Mouse (Mus musculus) frontal cortex, postnatal 25 days (tissue): ENCODE results near the gene Map3k13.
"Not testable (repeated sequence)": the region's sequence is repeated elsewhere in the genome, so short reads cannot be mapped to it uniquely, and the experiment has no call there.

Experiments used
- DNase-seq, 2 experiments: peaks; one replicate each; pipeline ENCODE4 v3.0.0; 2022; ENCODE audit warnings: low spot score in 2 of 2

Gene Map3k13

DNA sequence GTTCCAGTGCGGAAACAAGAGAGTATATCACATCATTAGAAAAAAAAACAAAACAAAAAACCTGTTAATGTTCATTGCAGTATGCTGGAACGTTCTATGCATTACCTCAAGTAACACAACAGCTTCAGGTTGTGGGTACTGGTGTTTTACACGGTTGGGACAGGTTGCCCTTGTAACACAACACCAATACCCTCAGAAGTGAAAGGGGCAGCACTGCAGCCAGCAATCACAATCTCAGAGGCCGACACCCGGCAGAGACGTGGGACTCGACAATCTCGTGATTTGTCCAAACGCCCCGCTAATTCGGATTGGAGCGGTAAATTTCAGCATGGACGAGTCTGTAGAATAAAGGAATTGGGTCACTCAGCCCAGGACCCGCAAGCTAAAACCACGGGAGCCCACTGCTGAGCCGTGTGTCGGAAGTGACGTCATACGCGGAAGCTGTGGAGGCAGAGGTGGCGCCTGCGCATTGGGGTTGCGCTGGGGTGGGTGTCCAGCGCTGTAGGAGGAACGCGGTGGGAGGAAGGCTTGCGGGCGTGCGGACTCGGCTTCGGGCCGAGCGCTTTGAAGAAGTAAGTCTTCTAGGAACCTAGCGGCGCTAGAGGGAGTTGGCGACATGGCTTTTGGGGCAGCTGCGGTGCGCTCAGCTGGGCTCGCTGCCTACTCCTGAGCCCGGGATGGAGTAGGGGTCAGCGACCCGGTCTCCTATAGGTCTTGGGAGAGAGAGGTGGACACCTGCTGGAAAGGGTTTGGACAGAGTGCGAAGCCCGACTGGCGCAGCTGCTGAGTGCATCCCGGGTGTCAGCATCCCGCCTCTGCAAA, at the start of gene Map3k13:
Map3k13 (plus strand) TSS at position 472 of the 822 bp plus-strand sequence.
- DNase-seq: peak; percentile 89 to 93

DNA sequence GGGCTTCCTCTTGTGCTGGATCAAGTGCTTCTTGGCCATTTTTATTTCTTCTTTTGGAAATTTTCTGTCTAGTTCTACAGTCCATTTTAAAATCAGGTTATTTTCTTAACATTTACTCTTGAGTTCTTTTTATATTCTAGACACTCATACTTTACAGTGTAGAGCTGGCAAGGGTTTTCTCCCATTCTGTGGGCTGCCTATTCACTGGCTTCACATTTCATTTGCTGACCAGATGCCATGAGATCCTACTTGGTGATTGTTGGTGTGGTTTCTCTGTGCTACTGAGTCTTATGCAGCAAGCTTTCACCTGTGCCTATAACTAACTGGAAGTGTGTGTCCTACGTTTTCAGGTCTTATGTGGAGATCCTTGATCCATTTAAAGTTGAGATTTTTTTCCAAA, 35.7 kb upstream of the Map3k13 start:
- DNase-seq: no peak

DNA sequence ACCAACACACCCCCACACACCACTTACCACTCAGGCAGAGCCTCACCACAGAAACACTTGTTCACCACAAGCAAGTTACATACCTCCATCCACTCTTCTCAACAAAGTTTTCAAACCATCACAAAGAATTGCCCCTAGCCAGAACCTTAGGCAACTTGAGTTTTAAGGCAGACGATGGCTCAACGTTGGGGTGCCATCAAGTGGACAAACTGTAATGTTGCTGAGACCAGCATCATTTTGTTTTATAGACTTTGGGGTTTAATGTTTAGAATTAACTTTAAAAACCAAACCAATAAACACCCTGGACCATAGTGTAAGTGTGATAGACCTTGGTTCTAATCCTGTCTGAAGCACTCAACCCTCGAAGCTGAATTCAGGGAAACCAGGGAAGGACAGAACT, 25.9 kb upstream of the Map3k13 start:
- no peak for DNase-seq

DNA sequence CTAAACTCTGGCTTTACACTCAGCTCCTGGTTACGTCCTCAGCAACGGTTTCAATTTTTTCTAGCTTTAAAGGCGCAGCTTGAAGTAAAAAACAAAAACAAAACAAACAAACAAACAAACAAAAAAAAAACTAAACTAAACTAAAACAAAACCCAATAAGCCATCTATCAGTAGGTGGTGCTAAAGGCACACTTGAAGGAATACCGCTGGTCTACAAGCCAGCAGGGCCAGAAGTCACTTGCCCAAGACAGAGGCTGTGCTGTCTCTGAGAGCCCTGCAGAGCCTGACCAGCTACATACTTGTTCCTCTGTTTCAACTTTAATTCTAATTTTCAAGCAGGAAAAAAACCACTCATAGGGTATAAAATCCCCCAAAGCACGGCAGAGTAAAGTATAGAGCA, 24.5 kb upstream of the Map3k13 start:
- no peak for DNase-seq

DNA sequence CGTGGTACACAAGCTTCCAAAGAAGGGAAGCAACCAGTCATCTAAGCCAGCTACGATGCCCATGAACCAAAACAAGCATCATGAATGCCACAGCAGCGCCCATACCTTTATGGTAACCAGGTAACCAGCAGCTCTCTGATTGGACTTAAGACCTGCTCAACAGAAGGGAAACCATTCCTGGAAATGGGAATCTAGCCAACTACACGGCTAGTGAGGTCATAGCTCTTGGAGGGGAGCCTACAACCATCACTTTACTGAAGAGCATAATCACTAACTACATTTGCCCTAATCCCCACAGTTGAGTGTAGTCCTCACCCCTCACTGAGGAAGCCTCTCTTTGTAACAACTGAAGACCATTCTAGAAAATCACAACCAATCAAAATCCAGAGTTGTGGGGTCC, 19.4 kb upstream of the Map3k13 start:
- DNase-seq: no peak

DNA sequence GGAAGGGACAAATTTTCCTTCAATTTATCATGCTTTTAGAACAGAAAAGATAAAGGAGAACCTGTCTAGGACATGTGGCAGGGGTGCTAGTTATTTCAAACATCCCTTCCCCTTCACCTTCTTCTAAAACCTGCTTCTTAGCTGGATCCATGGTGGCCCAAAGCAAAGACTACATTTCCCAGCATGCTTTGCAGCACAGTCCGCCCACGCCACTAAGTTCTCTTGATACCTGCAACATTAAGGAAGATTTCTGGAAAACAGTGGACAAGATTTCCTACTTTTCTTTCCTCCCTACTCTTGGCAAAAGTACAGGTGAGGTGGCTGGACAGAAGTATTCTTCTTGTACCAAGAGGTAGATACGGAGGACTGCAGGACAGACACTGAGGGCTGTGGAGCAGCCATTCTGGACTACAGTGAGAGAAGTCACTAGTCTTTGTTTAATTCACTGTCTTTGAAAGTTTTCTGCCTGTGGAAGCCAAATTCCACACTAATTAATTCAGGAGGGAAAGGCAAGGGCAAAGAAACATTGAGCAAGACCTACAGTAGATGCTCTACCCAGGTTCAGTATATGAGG, 15.8 kb upstream of the Map3k13 start:
- DNase-seq: no peak

DNA sequence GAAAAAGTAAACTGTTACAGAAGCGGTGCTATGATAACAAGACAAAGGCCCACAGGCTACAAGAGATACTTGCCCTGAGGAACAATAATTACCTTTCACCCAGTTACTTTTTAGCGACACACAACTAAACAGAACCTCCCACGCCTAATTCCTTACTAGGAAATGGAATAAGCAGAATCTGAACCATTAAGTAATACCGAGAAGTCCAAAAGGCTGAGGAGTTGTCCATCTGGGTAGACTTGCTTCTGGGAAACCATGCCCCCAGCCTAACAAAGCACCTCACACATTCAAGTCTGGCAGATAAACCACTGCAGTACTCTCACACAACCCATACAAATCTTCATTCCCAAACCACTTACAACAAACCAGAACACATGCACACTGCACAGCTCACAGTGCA, 15.0 kb upstream of the Map3k13 start:
- no peak for DNase-seq

DNA sequence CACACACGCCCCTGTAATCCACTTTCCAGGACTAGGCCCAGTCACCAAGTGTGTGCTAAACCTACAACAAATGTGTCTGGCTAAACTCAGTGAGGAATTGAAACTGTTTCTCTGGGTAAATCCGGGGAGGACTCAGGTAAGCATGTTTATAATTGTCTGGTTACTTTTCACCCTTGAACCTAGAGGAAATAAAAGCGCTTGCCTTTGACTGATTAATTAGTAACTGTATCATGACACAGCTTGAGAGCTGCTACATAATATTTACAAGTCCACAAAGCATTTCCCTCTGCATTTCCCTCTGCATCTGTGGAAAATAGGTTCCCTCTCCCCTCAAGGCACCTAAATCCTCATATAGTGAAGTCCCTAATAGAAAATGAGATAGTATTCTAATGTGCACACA, 12.9 kb upstream of the Map3k13 start:
- no peak for DNase-seq

DNA sequence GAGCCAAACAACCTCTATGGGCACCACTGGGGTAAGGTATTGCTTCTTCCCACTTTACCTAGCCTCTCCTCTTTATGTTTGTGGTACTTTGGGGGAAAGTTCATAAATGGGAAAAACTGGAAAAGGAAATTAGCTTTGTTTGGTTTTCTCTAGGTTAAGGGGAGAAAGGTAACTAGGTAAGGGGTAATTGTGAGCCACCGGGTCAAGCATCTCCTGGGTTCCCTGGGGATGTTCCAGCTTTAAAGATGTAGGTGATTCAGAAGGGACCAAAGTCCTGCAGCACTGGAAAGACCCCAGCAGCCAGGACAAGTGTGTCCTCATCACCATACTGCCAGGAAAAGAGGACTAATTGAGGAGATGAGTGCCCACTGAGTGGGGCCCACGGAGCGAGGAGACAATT, 12.3 kb upstream of the Map3k13 start:
- no peak for DNase-seq

DNA sequence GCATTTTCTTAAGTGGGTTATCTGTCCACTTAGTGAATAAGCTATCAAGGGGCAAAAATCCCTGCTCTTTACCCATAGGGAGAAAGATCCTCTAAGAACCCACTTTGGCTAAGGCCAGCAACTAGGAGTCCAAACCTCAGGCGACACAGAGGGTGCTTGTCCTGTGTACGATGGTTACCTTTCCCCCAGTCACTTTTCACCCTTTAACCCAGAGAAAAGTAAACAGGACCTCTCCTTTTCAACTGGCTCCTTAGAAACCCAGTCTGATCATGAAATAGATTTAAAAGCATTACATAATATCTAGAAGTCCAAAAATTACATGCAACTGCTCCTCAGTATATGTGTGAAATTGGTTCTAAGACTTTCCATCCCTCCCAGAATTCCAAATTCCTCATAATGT, 11.3 kb upstream of the Map3k13 start:
- no peak for DNase-seq

DNA sequence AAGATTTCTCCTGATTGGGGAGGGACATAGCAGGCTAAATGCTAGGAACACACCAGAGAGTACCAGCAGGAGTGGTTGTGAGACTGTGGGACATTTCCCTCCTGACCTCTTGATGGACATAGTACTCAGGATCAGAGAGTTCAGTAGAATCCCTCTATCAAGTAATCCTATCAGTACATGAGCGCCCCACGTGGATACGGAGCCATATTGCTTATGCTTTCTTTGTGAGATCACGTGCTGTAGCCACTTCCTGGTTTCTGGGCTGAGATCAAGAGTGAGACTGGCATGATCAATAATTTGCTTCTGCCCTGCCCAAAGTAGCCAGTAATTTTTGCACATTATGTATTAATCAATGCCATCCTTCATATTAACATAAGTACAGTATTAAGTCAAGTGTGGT, 9.1 kb upstream of the Map3k13 start:
- DNase-seq: no peak

DNA sequence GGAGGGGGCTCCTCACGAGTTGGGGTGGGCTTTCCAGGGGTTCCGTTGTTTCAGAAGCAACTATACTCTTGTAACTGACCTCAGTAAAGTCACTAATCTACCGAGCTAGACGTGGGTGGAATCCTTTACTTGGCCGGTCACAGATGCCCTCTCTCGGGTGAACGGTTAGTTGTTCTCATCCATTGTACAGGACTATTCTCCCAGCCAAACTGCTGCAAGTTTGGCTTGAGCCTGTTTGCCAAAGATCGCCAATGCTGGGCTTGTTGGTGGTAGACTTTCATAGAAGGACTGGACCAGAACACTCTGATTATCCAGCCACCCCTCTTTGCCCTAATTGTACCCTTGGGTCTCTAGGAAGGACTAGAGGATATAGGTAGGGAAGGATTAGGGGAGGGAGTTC, 7.8 kb upstream of the Map3k13 start:
- DNase-seq: no peak

DNA sequence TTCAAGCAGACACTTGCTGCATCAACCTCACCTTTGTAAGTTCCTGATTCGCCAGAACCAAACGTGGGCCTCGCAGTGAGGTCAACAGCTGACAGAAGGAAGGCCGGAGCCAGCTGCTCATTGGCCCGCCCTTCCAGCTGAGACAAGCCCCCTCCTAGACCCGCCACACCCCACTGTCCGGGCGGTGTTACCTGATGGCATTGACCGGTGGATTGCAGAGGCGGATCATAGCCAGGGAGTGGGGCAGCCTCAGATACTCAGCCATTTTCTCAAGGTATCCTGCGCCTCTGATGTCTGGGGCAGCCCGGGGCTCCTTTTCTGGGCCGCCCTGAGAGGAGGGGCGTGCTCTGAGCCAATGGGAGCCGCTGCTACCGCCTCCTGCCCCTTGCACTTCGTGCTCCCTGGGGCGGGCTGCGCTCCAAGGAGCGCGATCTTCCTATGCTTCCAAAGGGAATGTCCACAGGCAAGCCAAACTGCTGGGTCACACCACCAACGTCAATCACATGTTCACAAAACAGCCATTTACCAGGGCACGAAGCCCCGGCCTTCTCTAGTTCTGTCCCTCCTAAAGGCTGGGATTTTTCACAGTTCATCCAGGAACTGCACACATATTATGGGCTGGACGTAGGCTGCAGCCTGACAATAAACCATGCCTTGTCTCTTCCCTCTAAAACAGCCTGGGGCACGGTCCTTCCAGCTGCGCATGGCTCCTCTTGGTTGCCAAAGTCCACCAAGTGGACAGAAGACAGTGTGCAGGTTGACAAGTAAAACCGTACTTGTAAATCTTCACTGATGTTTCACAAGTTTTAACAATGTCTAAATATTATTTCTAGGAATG, 6.4 kb upstream of the Map3k13 start, which contains the start of gene Ehhadh:
Ehhadh (minus strand) TSS at position 292 of the 838 bp plus-strand sequence.
- peak; percentile 19 for DNase-seq

DNA sequence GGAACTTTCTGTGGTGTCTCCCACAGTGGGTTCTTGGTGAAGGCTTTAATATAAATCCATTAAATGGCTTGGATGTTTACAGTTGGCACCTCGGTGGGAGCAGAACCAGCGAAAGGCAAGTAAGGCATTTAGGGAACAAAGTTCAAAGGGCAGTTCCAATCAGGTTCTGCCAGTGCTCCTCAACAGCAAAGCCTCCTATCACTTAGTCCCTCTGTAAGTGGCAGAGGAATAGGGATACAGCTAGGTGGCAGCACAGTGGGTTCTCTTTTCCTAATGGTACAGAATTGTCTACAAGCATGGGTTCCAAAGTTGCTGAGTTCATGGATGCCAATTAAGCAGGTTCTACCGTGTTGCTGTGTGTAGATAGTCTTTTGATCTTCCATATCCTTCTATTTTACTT, 5.6 kb upstream of the Map3k13 start:
- no peak for DNase-seq

DNA sequence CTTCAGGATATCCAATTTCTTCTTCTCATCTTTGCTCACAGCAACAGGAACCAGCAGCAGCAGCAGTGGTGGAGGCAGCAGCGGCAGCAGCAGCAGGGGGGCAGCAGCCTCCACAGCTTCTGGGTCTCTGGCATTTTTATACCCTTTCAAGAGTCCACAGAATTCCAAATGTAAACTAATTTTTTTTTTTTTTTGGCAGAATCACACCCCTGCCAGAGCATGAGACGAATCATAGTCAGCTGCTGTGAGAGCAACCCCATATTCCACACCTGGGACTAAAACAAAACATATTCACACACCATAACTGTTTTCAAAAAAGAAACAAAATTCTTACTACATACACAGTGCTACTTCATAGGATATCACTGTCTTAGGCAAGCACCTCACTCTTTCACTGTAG, 5.0 kb upstream of the Map3k13 start:
- no peak for DNase-seq

DNA sequence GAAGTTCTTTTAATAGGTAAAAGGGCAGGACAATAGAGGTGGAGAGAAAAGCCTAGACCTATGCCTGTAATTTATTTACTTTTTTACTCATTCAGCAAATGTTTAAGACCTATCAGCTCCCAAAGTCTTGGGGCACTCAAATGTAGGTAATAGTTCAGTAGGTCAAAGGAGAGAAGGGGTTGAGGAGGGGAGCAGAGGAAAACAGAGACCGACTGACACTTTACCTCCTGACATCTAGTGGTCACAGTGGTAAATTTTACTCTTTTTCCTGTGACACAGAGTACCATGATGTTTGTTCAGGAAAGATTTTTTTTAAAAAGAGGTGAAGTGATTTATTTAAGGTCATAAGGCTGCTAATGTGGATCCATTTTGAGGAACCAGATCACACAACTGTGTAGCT, 3.7 kb upstream of the Map3k13 start:
- DNase-seq: no peak

DNA sequence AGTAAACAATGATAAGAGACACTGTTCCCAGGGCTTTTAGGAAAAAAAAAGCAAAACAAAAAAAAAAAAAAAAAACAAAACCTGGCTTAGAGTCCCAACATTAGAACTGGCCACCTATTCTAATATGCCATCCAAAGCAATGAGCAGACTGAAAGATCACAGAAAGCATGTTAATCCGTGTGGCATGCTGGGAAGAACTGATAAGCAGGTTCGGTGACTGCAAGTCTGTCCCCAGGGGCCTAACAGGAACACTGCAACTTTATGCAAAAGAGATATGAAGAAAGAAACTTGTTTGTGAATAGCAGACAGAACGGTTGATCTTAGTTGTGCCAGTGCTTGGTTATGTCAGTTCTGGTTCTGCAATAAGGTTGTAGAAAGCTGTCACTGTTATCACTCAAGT, 2.4 kb upstream of the Map3k13 start:
- no peak for DNase-seq

DNA sequence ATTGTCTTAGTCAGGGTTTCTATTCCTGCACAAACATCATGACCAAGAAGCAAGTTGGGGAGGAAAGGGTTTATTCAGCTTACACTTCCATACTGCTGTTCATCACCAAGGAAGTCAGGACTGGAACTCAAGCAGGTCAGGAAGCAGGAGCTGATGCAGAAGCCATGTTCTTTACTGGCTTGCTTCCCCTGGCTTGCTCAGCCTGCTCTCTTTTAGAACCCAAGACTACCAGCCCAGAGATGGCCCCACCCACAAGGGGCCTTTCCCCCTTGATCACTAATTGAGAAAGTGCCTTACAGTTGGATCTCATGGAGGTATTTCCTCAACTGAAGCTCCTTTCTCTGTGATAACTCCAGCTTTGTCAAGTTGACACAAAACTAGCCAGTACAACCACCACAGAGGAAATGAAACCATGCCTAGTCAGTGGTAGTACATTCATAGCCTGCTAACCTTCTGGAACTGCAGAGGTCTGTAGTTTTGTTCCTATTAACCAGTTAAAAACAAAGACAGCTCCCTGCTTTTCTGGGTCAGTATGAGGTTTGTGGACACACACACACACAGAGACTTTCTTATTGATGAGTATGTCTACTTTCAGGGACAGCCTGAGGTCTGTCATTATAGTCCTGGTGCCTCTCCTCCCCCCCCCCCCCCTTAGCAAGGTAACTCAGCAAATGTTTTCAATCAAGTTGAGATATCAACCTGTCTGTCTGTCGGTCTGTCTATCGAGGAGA, 901 bp upstream of the Map3k13 start:
- not testable (repeated sequence) for DNase-seq

DNA sequence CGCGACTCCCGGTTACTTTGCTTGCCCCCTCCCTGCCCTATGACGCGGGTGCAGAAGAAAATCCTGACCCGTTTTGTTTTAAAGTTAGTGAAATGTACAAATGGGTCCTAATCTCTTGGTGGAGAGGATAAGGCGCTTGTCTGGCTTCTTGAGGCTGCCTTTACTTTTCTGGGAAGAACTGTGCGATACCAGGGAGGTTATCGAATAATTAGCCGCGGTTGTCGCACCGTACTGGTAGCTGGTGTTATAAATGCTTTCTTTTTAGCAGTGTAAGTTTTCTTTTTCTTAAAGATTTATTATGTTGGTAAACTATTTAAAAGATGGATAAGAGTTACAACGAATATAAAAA, 525 bp downstream of the Map3k13 start:
- DNase-seq: no peak

DNA sequence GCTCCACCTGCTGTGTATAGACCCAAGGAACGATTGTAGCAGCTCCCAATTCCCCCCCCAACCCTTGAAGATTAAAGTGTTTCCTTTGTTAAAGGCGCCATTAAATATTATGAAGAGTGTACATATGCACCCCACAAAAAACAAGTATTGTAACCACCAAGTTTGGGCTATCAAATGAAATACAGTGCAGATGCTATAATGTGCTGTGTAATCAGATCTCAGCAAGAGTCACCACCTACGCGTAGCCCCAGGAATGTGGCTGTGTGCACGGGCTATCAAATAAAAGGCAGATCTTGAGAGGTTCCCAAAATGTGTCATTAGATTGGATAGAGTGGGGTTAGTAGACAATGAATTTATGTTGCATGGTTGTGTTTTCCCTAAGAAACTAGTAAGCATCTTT, 925 bp downstream of the Map3k13 start:
- no peak for DNase-seq

DNA sequence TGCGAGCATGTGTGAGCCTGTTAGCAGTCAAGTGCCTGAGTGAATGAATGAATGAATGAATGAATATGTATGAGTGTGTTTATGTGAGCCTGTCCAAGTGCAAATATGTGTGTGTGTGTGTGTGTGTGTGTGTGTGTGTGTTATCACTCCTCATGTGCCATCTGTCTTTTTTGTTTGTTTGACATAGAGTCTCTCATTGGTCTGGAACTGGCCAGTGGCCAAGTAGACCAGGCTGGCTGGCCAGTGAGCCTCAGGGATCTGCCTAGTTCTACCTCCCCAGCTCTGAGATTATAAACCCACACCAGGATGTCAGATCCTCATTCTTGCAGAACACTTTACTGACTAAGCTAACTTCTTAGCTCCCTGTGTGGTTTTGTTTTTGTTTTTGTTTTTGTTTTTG, 10.1 kb downstream of the Map3k13 start:
- no peak for DNase-seq

DNA sequence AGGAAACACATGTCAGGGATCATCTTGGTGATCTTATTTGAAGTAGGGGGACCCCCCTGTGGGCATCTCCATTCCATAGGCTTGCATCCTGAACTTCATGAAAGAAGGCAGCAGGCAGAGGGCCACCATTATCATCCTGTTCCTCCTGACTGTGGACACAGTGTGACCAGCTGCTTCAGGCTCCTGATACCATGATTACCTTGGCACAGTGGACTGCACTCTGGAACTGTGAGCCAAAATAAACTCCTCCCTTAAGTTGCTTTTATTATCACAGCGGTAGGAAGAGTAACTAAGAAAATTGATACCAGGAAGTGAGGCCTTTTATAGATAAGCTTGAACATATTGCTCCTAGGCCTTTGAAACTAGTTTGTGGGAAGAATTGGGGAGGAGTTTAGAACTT, 12.7 kb downstream of the Map3k13 start:
- DNase-seq: no peak
